Mouse (Mus musculus) c-Kit-positive CD71-positive TER-119-positive erythroid progenitor cells, embryonic 14.5 days (primary cell): ENCODE data around the gene R3hdm2.

ENCODE experiments used
- DNase-seq: peaks from one replicate; pipeline ENCODE4 v3.0.0-alpha.2; 2013; ENCODE audit warnings: low spot score

The R3hdm2 gene

DNA sequence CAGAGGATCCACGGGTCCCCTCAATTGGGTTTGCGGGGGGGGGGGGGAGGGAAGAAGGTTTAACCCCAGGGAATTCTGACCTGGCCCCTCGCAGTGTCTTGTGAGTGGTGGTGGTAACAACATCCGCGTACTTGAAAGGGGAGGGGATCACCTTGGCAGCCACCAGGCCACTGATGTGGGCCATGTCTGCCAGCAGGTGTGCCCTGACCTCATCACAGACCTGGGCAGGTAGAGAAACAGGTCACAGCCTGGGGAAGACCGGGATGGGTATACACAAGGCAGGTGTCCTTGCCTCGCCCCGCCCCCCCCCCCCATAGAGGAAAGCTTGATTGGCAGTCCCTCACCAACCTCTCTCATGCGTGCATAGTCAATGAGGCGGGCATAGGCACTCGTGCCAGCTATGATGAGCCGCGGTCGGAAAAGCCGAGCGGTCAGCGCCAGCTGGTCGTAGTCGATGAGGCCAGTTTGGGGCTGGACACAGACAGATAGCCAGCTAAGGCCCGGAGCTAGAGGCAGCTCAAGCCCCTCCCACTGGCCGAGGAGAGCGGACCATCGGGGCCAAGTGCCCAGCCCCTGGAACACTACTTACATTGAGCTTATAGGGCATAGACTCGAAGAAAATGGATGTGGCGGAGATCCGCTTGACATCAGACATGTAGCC is 139.0 kb downstream of the R3hdm2 start:
- DNase-seq = no peak

- no peak for DNase-seq
Observed at GRCm38 (mm10) chr10:127519903-127520713, 140.0 kb downstream of the R3hdm2 start.

- DNase-seq = no peak
Observed at GRCm38 (mm10) chr10:127520714-127521357, 140.7 kb downstream of the R3hdm2 start.

- peak; percentile 73 for DNase-seq
Observed at GRCm38 (mm10) chr10:127521611-127522080, 141.5 kb downstream of the R3hdm2 start.

GRCm38 (mm10) chr10:127522088-127522581 is 142.0 kb downstream of the R3hdm2 start, which contains the start of gene Shmt2:
Shmt2 (minus strand) TSS chr10:127522444.
- DNase-seq = peak; percentile 95

DNA sequence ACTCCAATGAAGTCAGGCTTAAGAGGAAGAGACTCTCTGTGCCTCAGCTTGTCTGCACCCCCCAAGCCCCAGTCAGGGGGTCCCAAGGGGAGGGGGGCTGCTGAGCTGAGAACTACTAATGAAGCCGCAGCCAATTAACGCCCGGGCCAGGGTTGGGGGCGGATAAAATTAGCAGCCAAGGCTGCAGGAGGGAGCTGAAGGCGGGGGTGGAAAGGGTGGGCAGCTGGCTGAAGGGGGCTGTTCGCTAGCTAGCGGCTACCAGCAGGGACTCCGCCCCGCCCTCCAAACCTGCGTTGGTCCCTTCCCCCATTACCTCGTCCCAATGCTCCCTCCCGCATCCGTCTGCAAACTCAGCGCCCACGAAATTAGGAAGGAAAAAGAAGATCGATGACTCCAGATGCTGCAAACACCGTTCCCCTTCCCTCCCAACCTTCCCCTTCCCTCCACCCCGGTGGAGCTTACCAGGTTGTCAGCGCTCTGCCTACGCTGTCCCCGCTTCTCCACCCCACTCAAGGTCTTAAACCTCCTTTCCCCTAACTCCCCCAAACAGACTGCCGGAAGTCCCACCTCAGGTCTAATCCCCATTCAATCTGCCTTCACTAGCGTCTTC is 144.6 kb downstream of the R3hdm2 start:
- no peak for DNase-seq

GRCm38 (mm10) chr10:127526048-127526447 is 145.9 kb downstream of the R3hdm2 start:
- no peak for DNase-seq

- no peak for DNase-seq
Observed at GRCm38 (mm10) chr10:127526681-127527080, 146.6 kb downstream of the R3hdm2 start.

- no peak for DNase-seq
Observed at GRCm38 (mm10) chr10:127527481-127527880, 147.4 kb downstream of the R3hdm2 start.

GRCm38 (mm10) chr10:127530945-127531344 is 150.8 kb downstream of the R3hdm2 start:
- no peak for DNase-seq

DNA sequence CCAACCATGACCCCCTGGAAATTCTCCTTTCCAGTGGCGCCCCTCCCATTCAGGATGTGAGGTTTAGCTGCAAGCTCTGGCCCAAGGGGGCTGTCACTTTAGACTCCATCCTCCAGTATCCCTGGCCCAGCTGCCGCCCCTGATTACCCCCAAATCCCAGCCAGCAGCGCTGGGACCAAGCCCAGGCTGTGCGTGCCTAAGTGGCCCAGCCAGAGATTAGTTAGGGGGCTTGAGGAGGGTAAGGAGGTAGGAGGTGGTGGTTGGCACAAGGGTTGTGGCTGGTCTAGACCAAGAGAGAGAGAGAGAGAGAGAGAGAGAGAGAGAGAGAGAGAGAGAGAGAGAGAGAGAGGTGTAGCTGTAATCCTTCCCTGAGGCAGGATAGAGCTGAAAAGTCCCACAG is 151.4 kb downstream of the R3hdm2 start:
- DNase-seq = no peak

DNA sequence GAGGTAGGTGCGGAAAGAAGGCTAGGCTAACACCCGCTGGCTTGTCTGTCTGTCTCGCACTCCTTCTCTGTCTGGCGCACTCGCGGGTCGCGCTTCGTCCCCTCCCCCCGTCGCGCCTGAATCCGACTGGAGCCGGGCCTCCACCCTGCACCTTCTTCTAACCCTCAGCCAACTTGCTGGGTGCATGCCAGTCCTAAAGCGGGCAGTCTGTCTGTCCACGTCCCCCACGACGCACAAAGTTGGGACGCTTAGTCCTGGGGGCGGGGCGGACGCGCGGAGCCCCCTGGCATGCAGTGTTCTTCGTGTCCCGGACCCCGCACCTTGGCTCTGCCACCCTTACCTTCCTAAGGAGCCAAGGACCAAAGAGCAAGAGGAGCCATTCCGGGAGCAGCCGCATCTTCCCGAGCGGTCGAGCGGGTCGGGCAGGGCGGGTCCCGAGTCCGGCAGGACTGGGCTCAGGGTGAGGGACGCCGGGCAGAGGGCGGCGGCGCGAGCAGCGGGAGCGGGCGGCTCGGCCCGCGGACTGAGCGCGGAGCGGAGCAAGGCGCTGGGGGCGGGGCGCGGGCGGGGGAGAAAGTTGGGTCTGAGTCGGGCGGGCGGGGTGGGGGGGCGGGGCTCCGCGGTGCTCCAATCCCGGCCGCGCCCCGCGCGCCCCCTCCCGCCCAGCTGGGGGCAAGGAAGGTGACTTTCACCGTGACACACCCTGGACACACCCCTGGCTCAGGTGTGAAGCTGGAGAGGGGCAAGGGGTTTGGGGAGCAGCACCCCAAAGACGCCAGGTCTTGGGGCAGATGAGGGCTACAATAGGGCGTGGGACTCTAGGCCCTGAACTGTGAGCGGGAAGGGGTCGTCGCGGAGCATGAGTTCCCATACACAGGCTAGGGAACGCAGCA is 154.2 kb downstream of the R3hdm2 start, which contains the start of gene Nxph4:
Gene Nxph4 (minus strand): TSS at position 524 of the 893 bp plus-strand sequence.
- DNase-seq = no peak

DNA sequence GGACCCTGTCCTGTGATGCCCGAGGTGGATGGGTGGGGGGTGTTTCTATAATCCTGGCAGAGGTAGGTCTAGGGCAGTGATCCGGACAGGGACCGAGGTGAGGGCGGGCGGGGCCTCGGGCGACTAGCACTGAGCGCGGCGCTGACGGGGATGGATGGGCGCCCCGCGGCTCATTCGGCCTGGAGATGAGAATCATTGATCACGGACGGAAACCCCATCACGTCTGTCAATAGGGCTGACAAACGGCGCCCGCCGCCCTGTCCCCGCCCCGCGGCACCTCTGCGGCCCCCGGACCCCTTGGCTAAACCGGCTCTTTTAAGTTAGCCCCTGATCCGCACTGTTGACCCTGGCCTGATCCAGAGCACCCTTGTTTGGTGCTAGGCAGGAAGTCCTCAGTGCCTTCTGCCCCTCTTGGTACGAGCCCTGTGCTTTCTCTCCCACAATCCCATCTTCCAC is 154.8 kb downstream of the R3hdm2 start:
- no peak for DNase-seq

DNA sequence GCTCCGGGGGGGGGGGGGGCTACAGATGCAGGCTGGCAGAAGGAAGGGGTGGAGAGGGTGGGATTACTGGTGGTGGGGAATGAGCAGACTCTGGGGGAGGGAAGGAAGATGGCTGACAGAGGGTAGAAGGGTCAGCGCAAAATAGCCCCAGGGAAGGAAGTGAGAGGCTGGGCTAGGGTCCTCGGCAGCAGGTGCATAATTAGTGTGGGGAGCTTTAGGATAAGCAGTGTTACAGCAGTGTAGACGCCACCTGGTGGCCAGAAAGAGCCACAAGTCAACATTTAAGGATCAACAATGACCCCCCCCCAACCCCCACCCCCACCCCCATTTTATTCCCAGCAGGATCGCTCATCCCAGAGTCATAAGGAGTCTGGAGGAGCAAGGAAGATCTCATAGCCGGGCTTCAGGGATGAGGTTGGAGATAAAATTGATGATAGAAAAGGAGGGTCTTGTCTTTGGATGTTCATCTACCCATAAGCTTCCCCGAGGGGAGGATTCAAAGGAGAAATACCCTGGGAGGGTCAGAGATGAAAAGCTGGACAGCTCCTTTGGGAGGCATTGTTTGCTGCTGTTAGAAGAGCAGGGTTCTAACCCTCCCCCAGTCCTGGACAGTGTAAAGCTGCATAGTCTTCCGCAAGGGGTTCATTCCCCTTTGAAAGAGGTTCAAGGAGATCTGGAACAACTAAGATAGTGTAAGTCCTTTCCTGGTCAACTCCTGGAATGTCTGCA is 156.6 kb downstream of the R3hdm2 start:
- DNase-seq = no peak

DNA sequence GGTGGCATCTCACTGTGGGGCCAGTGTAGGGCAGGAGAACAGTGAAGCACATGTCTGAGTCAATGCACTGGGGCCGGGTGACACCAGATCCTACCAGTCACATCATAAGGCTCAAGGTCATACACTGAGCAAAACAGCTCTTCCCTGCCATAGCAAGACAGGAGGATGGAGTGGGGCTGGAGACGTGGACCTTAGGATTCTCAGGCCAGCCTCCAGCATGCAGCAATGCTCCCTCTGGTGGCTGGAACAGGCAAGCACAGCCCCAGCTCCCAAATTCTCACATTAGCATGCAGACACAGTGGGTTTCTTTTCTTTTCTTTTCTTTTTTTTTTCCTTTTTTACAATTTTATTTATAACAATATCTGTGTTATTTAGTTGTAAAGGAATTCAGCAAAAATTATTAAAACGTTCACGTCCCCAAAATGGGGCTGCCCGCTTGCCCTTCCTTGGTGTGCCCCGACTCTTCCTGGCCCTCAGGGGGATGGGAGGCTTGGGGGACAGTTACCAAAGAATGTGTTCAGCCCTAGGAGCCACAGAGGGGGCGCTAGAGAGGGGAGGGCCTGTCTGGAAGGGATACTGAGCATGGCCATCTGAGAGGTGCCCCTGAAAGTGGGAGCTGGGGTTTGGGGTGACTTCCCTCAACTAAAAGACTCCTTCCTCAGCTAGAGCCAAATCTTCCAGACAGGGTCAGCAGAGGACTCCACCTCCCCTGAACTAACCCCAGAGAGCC is 157.9 kb downstream of the R3hdm2 start:
- DNase-seq = peak; percentile 61

DNA sequence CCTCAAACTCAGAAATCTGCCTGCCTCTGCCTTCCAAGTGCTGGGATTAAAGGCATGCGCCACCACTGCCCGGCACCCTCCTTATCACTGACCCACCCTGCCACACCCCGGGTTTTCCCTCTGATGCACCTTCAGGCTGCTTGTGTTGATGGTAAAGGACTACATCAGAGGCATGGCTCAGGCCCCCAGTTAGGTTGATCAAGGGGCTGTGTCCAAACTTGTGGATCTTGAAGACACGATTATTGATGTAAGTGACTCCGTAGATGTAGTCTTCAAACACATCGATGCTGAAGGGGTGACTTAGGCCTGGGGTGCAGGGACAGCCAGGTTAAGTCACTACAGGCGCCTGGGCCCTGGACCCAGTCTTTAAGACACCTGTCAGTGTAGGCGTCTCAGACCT is 161.4 kb downstream of the R3hdm2 start:
- no peak for DNase-seq

- no peak for DNase-seq
Observed at GRCm38 (mm10) chr10:127542084-127542483, 162.0 kb downstream of the R3hdm2 start.

DNA sequence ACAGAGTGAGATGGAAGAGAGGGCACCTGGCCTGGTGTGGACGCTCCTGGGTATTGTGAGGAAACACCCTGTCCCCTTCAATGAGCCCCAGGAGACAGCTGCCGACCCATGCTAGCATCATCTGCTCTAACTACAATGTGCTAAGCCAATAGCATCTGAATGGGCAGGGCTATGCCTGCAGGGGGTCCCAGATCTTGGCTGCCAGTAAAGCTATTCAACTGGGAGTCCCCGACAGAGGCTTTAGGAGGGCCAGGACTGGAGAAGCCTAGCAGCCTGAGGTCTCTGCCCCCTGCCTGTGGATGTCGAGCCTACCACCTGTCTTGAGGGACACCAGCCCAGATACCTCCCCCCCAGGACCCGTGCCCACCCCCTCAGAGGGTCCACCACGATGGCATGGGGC is 162.6 kb downstream of the R3hdm2 start:
- DNase-seq = no peak

DNA sequence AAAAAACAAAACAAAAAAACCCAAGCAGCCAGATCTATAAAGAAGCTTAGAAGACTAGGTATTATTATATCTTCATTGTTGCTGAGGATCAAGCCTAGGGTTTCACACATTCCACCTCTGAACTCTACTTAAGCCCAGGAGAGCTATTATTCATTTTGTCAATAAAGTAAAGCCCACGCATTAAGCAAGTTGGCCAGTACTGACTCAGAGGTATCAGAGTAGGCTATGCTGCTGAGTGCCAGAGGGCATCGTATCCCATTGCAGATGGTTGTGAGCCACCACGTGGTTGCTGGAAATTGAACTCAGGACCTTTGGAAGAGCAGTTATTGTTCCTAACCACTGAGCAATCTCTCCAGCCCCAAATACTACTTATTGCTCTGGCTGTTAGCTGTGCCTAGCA is 163.8 kb downstream of the R3hdm2 start:
- no peak for DNase-seq

GRCm38 (mm10) chr10:127544375-127544774 is 164.2 kb downstream of the R3hdm2 start:
- DNase-seq = no peak
